Mouse (Mus musculus) ES-E14 (cell line): ENCODE data around the gene Xpo1. TPM values are rescaled to one million over a fixed set of nuclear protein-coding genes. Genes with fewer than 3 reads are reported as not detected.

Experiments
- DNase-seq: peaks from one replicate; pipeline ENCODE4 v3.0.0-alpha.2; 2013; ENCODE audit warnings: low read depth, low spot score
- H3K27ac ChIP-seq: 2 replicates; pipeline ENCODE4 v1.5.1; 2012; ENCODE audit warnings: low read depth, mild to moderate bottlenecking, low read length, moderate library complexity, mixed read lengths; ENCODE audit not compliant: poor library complexity, insufficient read depth, severe bottlenecking
- H3K36me3 ChIP-seq: 2 replicates; pipeline ENCODE4 v1.6.1; 2012; ENCODE audit warnings: mild to moderate bottlenecking, low read length, moderate library complexity, mixed read lengths; ENCODE audit not compliant: control insufficient read depth, poor library complexity, insufficient read depth, severe bottlenecking
- H3K4me1 ChIP-seq, 2 experiments: fragments of 150-350 bp in 1 of 2; sonication (generic) in 1 of 2; 2 replicates each; pipeline ENCODE4 v1.6.1; 2012; ENCODE audit warnings: low read length in 2 of 2, mild to moderate bottlenecking in 1 of 2, mixed read lengths in 1 of 2; ENCODE audit not compliant: control insufficient read depth in 2 of 2, insufficient read depth in 2 of 2, poor library complexity in 1 of 2
- H3K4me3 ChIP-seq, 2 experiments: fragments of 150-350 bp in 1 of 2; sonication (generic) in 1 of 2; 2 replicates each; pipeline ENCODE4 v1.5.1; 2012; ENCODE audit warnings: low read length in 2 of 2, low read depth in 1 of 2, mild to moderate bottlenecking in 1 of 2, mixed read lengths in 1 of 2; ENCODE audit not compliant: insufficient read depth in 1 of 2, poor library complexity in 1 of 2, severe bottlenecking in 1 of 2
- H3K9ac ChIP-seq: 2 replicates; pipeline ENCODE4 v1.6.1; 2012; ENCODE audit warnings: low read depth, mild to moderate bottlenecking, low read length, mixed read lengths; ENCODE audit not compliant: poor library complexity, insufficient read depth, severe bottlenecking
- H3K9me3 ChIP-seq: fragments of 150-350 bp; sonication (generic); 2 replicates; pipeline ENCODE4 v1.6.1; 2012; ENCODE audit warnings: low read depth, mild to moderate bottlenecking, low read length; ENCODE audit not compliant: control insufficient read depth, insufficient read depth
- CHD2 ChIP-seq: IDR thresholded peaks from 2 replicates; pipeline ENCODE4 v1.6.1; 2014; ENCODE audit warnings: mild to moderate bottlenecking, low read depth, low read length, inconsistent platforms
- HCFC1 ChIP-seq: IDR thresholded peaks from 2 replicates; pipeline ENCODE4 v1.6.1; 2012; ENCODE audit warnings: low read length, inconsistent platforms, borderline replicate concordance; ENCODE audit not compliant: insufficient read depth
- MAFK ChIP-seq: IDR thresholded peaks from 2 replicates; pipeline ENCODE4 v1.6.1; 2014; ENCODE audit warnings: mild to moderate bottlenecking, low read depth, low read length, inconsistent platforms; ENCODE audit not compliant: insufficient read depth
- ZC3H11A ChIP-seq: IDR thresholded peaks from 2 replicates; pipeline ENCODE4 v1.6.1; 2012; ENCODE audit warnings: low read depth, mild to moderate bottlenecking, inconsistent platforms, low read length, borderline replicate concordance
- ZNF384 ChIP-seq: IDR thresholded peaks from 2 replicates; pipeline ENCODE4 v1.6.1; 2012; ENCODE audit warnings: low read depth, low read length, inconsistent platforms
- in situ Hi-C, 2 experiments: fragments of 600-800 bp; cut with MboI; formaldehyde crosslinking; loops; one replicate each; pipeline ENCODE4 v1.15.1; 2025; ENCODE audit warnings: low sequenced_read_pairs in 2 of 2, inconsistent platforms in 1 of 2; ENCODE audit not compliant: unreplicated experiment in 2 of 2
- total RNA-seq: library from RNA; depleted of rRNA; stranded (reverse); fragments of 300-350 nt; gene quantifications from 2 replicates; pipeline ENCODE4 v1.2.3, GENCODE M21; 2012; rRNA removed

Xpo1 gene
- total RNA-seq = 151 and 245 TPM in 2 replicates

DNA sequence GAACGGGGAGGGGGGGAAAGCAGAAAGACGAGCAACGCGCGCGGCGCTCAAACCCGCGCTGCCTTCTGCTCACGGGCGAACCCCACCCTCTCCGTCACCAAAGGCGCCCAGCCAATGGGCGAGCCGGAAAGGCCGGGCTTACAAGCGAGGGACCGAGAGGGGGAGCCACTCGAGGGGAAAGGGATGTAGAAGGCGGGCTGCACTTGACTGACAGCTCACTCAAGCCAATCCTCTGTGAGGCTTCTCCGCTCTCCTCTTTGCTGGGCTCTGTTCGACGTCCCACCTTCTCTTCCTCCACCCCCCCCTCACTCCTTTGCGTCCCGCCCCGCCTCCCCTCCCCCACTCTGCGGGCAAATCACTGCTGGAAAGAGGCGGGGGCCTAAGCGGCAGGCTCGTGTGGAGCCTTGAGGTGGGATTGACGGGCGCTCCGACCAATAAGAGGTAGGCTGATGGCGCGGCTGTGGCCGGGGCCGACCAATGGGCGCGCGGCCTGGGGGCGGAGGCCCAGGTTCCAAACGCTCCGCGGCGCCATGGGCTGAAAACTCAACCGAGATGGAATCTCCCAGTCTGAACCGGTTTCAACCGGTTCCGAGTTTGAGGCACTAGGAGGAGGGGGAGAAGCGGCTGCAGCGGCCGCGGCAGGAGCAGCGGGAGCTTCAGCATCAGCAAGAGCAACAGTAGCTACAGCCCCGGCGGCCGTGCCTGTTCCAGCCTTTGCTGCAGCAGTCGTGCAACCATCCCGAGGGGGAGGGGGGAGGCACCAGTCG is at the start of gene Xpo1:
Gene Xpo1 (plus strand): TSS at position 615 of the 767 bp plus-strand sequence.
- peak; percentile 100 for DNase-seq
- H3K27ac ChIP-seq = peak within 1 kb of the TSS; percentile 95
- TF ChIP-seq HCFC1 = peak; percentile 57; the same call in 1 of the 2 replicates
- TF ChIP-seq CHD2 = peak; percentile 83
- no peak for TF ChIP-seq ZNF384
- H3K9me3 ChIP-seq = no peaks in the 10 kb centered on the region
- in situ Hi-C loops = no loop called here
- H3K9ac ChIP-seq = peak within 1 kb of the TSS; percentile 99
- peaks cover 2 to 3% of the 10 kb centered on the region in 2 experiments; a peak in 2 of 4 replicates for H3K4me1 ChIP-seq
- H3K4me3 ChIP-seq = peak within 1 kb of the TSS; percentile 78 to 86
- peaks cover 2% of the 10 kb centered on the region; the same call in 1 of the 2 replicates for H3K36me3 ChIP-seq

- H3K9me3 ChIP-seq = no peaks in the 10 kb centered on the region
Measured at GRCm38 (mm10) chr11:23209717-23210116, 46.1 kb upstream of the Xpo1 start.

DNA sequence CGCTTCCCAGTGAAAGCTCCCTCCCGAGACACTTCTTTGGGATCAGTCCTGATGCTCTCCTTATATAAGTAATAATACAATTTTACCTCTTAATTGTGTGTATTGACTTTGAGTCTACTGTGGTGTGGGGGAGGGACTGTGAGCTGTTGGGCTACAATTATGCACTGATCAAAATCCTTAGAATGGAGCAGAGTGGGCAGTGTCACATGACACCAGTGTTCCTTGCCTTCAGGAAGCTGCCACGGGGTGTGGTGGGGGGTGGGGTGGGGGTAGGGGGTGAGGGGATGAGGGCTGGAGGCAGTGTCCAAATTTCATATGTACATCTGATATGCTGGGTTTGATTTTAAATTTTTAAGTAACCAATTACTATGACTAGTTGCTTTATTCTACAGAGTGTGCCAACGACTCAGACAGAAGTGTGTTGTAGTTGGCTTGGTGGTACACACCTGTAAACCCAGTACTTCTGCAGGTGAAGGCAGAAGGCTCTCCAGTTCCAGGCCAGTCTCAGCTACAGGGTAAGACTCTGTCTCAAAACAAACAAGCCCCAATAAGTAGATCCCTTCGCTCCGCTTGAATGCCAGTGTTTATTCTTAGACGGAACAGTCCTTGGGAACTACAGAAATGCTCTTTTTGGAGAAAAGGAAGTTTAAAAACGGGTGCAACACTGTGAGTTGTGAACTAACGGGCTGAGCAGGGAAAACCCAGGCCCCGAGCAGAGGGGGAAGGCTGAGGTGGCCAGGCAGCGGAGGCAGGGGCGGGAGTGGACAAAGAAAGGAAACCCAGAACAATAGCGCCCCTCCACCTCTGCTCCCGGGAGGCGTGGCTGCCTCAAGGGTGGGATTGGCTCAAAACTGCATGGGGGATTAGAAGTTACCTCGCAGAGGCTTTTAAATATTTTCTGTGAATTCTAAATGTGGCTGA is 45.0 kb upstream of the Xpo1 start:
- in situ Hi-C loops = no loop called here
- Histone ChIP-seq H3K36me3 (no peaks in the 10 kb centered on the region), H3K9me3 (no peaks in the 10 kb centered on the region), H3K27ac (peak overlapping the region; percentile 79; the same call in 1 of the 2 replicates), H3K9ac (peak overlapping the region; percentile 47; the same call in 1 of the 2 replicates), H3K4me3 (peak overlapping the region; percentile 19 to 54; a peak in 3 of 4 replicates), H3K4me1 (0 out of 4 replicates have a peak, but pooled peaks cover 1 to 3% of the 10 kb centered on the region in 2 experiments)
- TF ChIP-seq HCFC1 = no peak
- no peak for TF ChIP-seq CHD2
- no peak for TF ChIP-seq MAFK
- TF ChIP-seq ZC3H11A = no peak
- no peak for TF ChIP-seq ZNF384
- DNase-seq = peak; percentile 46

More at GRCm38 (mm10) chr11:23209717-23210116, 46.1 kb upstream of the Xpo1 start:
- H3K9ac ChIP-seq = no peak overlapping the region
- in situ Hi-C loops = no loop called here
- H3K4me3 ChIP-seq = no peak overlapping the region
- H3K36me3 ChIP-seq = no peaks in the 10 kb centered on the region
- TF ChIP-seq CHD2 = no peak
- TF ChIP-seq MAFK = no peak
- TF ChIP-seq ZNF384 = no peak
- no peak for TF ChIP-seq HCFC1
- TF ChIP-seq ZC3H11A = no peak
- no peak for DNase-seq
- H3K4me1 ChIP-seq = 0 out of 4 replicates have a peak, but pooled peaks cover 1 to 3% of the 10 kb centered on the region in 2 experiments
- H3K27ac ChIP-seq = no peak overlapping the region

DNA sequence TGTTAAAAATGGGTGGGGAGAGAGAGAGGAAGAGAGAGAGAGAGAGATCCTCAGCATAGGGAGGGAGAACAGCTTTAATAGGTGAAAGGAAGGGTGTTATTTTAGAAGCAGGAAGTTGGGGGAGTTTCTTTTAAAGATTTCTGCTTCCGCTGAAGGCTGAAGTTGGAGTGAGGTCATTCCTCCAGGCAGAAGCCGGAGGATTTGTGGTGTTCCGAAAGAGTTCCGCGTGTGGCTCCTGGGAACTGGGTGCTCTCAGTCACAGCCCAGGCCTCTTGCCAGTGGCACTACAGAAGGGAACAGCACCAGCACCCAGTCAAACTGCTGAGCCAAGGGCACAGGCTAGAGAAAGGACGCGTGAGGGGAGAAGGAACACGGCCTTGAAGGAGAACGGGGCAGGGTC is 38.4 kb upstream of the Xpo1 start:
- Histone ChIP-seq H3K9ac (no peak overlapping the region), H3K36me3 (no peaks in the 10 kb centered on the region), H3K27ac (no peak overlapping the region), H3K4me3 (no peak overlapping the region), H3K9me3 (peaks cover 7% of the 10 kb centered on the region; the same call in 1 of the 2 replicates), H3K4me1 (no peaks in the 10 kb centered on the region)
- TF ChIP-seq ZC3H11A (no peak), MAFK (no peak), ZNF384 (no peak), HCFC1 (no peak), CHD2 (no peak)
- in situ Hi-C loops = no loop called here
- no peak for DNase-seq
